Mouse (Mus musculus): ENCODE data around the gene Kif3b.

The Kif3b gene

DNA sequence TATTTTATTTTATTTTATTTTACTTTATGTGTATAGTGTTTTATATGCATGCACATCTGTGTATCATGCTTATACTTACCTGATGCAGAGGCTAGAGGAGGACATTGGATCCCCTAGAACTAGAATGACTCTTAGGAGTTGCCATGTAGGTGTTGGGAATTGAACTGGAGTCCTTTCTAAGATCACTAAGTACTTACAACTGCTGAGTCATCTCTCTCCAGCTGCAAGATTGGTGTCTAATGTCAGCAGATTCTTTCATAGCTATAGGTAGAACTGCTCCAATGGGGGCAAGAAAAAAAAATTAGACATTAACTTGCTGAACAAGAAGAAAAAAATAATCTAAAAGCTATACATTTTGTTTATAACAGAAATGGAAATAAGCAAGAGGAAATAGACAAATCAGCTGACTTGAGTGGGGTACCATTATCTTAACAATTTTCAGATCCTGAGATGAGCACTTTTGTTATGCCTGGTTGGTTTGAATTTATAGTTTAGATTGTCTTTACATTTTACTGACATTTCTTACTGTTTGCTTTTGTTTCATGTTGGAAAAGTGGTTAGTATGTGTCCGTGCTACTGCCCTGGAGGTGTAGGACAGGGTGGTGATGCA, 70.0 kb downstream of the Kif3b start:
- TF ChIP-seq GATA4 (IDR thresholded peaks at IDR 0.05; ENCODE audit: insufficient replicate concordance, low read length), result no peak

DNA sequence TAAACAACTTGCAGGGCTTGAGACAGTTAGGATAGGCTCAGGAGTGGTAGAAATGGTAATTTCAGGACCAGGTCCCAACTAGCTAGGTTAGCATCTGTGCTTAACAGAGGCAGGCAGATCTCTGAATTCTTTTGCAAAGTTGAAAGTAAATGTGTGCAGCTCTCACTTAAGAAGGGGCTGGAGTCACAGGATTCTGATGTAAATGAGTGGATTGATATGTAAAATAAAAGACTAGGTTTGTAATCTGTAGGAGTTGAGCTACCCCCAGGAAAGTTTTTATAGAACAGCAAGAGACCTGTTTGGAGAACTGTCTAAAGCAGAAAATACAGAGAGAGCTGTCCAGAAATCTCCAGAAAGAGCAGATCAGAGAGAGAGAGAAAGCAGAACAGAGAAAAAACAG, 79.7 kb downstream of the Kif3b start:
- no peak for TF ChIP-seq GATA4 (IDR thresholded peaks at IDR 0.05; ENCODE audit: insufficient replicate concordance, low read length)

DNA sequence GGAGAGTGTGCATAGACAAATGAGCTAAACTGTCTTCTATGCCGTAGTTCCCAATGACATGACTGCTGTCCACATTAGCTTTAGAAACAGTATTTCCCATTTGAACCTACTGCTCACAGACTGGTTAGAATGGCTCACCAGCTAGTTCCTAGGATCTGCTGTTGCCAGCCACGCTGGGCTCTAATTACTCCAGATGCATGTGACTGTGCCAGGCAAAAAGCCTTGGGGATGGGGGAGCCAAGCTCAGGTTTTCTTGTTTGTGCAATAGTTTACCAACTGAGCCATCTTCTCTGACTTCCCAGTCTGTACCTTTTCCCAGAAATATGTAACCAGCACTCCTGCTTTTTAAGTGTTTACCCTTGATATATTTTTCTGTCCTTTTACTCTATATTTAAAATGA, 84.2 kb downstream of the Kif3b start:
- TF ChIP-seq GATA4 (IDR thresholded peaks at IDR 0.05; ENCODE audit: insufficient replicate concordance, low read length), result no peak

GRCm38 (mm10) chr2:153380479-153380878, 89.3 kb downstream of the Kif3b start:
- no peak for TF ChIP-seq GATA4 (IDR thresholded peaks at IDR 0.05; ENCODE audit: insufficient replicate concordance, low read length)
